Mouse (Mus musculus) CH12.LX (cell line): ENCODE measurements around the gene Add2. TPM values are rescaled to one million over a fixed set of nuclear protein-coding genes. Genes with fewer than 3 reads are reported as not detected.

ENCODE experiments used
- DNase-seq: peaks from one replicate; pipeline ENCODE4 v3.0.0-alpha.2; 2013; ENCODE audit errors: extremely low read depth
- H3K27ac ChIP-seq: 2 replicates; pipeline ENCODE4 v1.5.1; 2012; ENCODE audit warnings: low read depth, mild to moderate bottlenecking, control low read depth, moderate library complexity; ENCODE audit not compliant: insufficient read depth
- H3K27me3 ChIP-seq: replicated peaks from 2 replicates; pipeline ENCODE3; 2012; ENCODE audit warnings: inconsistent platforms
- H3K36me3 ChIP-seq, 2 experiments: replicated peaks in 1 of 2; 2 replicates each; pipeline versions ENCODE3 to v1.6.1; 2012; ENCODE audit warnings: inconsistent platforms in 1 of 2, low read length in 1 of 2, mild to moderate bottlenecking in 1 of 2, mixed read lengths in 1 of 2, moderate library complexity in 1 of 2; ENCODE audit not compliant: control insufficient read depth in 1 of 2, insufficient read depth in 1 of 2
- H3K4me1 ChIP-seq, 2 experiments: 2 replicates each; pipeline ENCODE4 v1.6.1; 2012; ENCODE audit warnings: inconsistent platforms in 1 of 2, moderate library complexity in 1 of 2; ENCODE audit not compliant: insufficient read depth in 2 of 2, control insufficient read depth in 1 of 2
- H3K4me2 ChIP-seq: 2 replicates; pipeline ENCODE4 v1.6.1; 2012; ENCODE audit warnings: low read depth, mild to moderate bottlenecking, control low read depth; ENCODE audit not compliant: poor library complexity, insufficient read depth, severe bottlenecking
- H3K4me3 ChIP-seq, 3 experiments: fragments of 150-350 bp in 1 of 3; sonication (generic) in 1 of 3; replicated peaks in 1 of 3; 2 replicates each; pipeline versions ENCODE3 to v1.5.1; 2011 to 2012; ENCODE audit warnings: low read depth in 2 of 3, low read length in 2 of 3, mild to moderate bottlenecking in 2 of 3, moderate library complexity in 2 of 3, control low read depth in 1 of 3, improper control_type of control experiment in 1 of 3, inconsistent platforms in 1 of 3, mixed read lengths in 1 of 3; ENCODE audit not compliant: poor library complexity in 1 of 3
- H3K79me2 ChIP-seq: replicated peaks from 2 replicates; pipeline ENCODE4 v1.6.1; 2012; ENCODE audit warnings: mild to moderate bottlenecking, moderate library complexity; ENCODE audit not compliant: control insufficient read depth, poor library complexity, insufficient read depth, severe bottlenecking; ENCODE audit errors: extremely low read depth
- H3K9ac ChIP-seq: 2 replicates; pipeline ENCODE4 v1.6.1; 2012; ENCODE audit warnings: low read depth, mild to moderate bottlenecking, control low read depth, moderate library complexity; ENCODE audit not compliant: insufficient read depth
- H3K9me3 ChIP-seq: replicated peaks from 2 replicates; pipeline ENCODE3; 2012; ENCODE audit warnings: low read length, inconsistent platforms, mixed read lengths
- BHLHE40 ChIP-seq: IDR thresholded peaks from 2 replicates; pipeline ENCODE4 v1.6.1; 2011; ENCODE audit warnings: mild to moderate bottlenecking, low read depth, low read length, improper control_type of control experiment
- CHD1 ChIP-seq: IDR thresholded peaks from 2 replicates; pipeline ENCODE4 v1.6.1; 2012; ENCODE audit warnings: low read depth, low read length, improper control_type of control experiment, inconsistent platforms
- CHD2 ChIP-seq: IDR thresholded peaks from 2 replicates; pipeline ENCODE4 v1.6.1; 2011; ENCODE audit warnings: low read length, improper control_type of control experiment
- ETS1 ChIP-seq: conservative IDR thresholded peaks from 2 replicates; pipeline ENCODE4 v1.6.1; 2012; ENCODE audit warnings: low read depth, mild to moderate bottlenecking, inconsistent platforms, low read length, improper control_type of control experiment, moderate library complexity
- HCFC1 ChIP-seq: IDR thresholded peaks from 2 replicates; pipeline ENCODE4 v1.6.1; 2012; ENCODE audit warnings: low read depth, mild to moderate bottlenecking, inconsistent platforms, low read length, improper control_type of control experiment
- IRF4 ChIP-seq: IDR thresholded peaks from 2 replicates; pipeline ENCODE4 v1.6.1; 2014; ENCODE audit warnings: low read depth, mild to moderate bottlenecking, inconsistent platforms, low read length, improper control_type of control experiment
- JUN ChIP-seq: IDR thresholded peaks from 2 replicates; pipeline ENCODE4 v1.6.1; 2011; ENCODE audit warnings: low read depth, mild to moderate bottlenecking, low read length, improper control_type of control experiment, moderate library complexity; ENCODE audit not compliant: insufficient read depth
- JUND ChIP-seq: conservative IDR thresholded peaks from 2 replicates; pipeline ENCODE4 v1.6.1; 2011; ENCODE audit warnings: low read depth, low read length, improper control_type of control experiment
- MAZ ChIP-seq: IDR thresholded peaks from 2 replicates; pipeline ENCODE4 v1.6.1; 2012; ENCODE audit warnings: low read depth, mild to moderate bottlenecking, inconsistent platforms, low read length, improper control_type of control experiment, moderate library complexity
- MXI1 ChIP-seq: IDR thresholded peaks from 2 replicates; pipeline ENCODE4 v1.6.1; 2011; ENCODE audit warnings: mild to moderate bottlenecking, low read depth, low read length, improper control_type of control experiment
- MYC ChIP-seq: IDR thresholded peaks from 2 replicates; pipeline ENCODE4 v1.6.1; 2011; ENCODE audit warnings: low read depth, mild to moderate bottlenecking, improper control_type of control experiment, low read length
- POLR2A ChIP-seq: IDR thresholded peaks from 2 replicates; pipeline ENCODE4 v1.6.1; 2011; ENCODE audit warnings: low read depth, mild to moderate bottlenecking, improper control_type of control experiment, low read length
- RAD21 ChIP-seq: IDR thresholded peaks from 2 replicates; pipeline ENCODE4 v1.6.1; 2011; ENCODE audit warnings: low read depth, mild to moderate bottlenecking, low read length, improper control_type of control experiment, moderate library complexity
- RCOR1 ChIP-seq: conservative IDR thresholded peaks from 2 replicates; pipeline ENCODE4 v1.6.1; 2012; ENCODE audit warnings: low read depth, mild to moderate bottlenecking, inconsistent platforms, low read length, improper control_type of control experiment
- SIN3A ChIP-seq: IDR thresholded peaks from 2 replicates; pipeline ENCODE4 v1.6.1; 2012; ENCODE audit warnings: low read length, improper control_type of control experiment, inconsistent platforms
- TCF12 ChIP-seq: IDR thresholded peaks from 2 replicates; pipeline ENCODE4 v1.6.1; 2014; ENCODE audit warnings: low read depth, mild to moderate bottlenecking, inconsistent platforms, low read length, improper control_type of control experiment
- USF1 ChIP-seq: IDR thresholded peaks from 2 replicates; pipeline ENCODE4 v1.6.1; 2014; ENCODE audit warnings: low read depth, mild to moderate bottlenecking, inconsistent platforms, low read length, improper control_type of control experiment
- ZKSCAN1 ChIP-seq: IDR thresholded peaks from 2 replicates; pipeline ENCODE4 v1.6.1; 2012; ENCODE audit warnings: low read depth, inconsistent platforms, low read length, improper control_type of control experiment, borderline replicate concordance
- dilution Hi-C: fragments of 300-500 bp; cut with MboI; formaldehyde crosslinking; loops from 2 replicates; pipeline ENCODE4 v1.14.3; 2020; ENCODE audit warnings: low sequenced_read_pairs; ENCODE audit not compliant: extremely low pct_unique_long_range_greater_than_20kb, extremely low pct_ligation_motif_present
- in situ Hi-C: fragments of 300-500 bp; cut with MboI; formaldehyde crosslinking; loops from 3 replicates; pipeline ENCODE4 v1.14.3; 2019; ENCODE audit warnings: low sequenced_read_pairs, low pct_ligation_motif_present, low pct_unique_long_range_greater_than_20kb, mixed read lengths
- polyA plus RNA-seq: library from polyadenylated mRNA; unstranded; fragments of >175 nt; gene quantifications from 2 replicates; pipeline ENCODE4 v1.2.1, GENCODE M21; 2012; ENCODE audit warnings: low read depth; ENCODE audit not compliant: insufficient read length
- total RNA-seq, 2 experiments: library from RNA; depleted of rRNA; stranded (reverse); fragments of 300-350 nt in 1 of 2; fragments of >200 nt in 1 of 2; gene quantifications; 2 replicates each; pipeline ENCODE4 v1.2.3; 2012 to 2014

Add2 gene
- total and polyA plus RNA-seq, 3 experiments: 0.11 TPM; not detected in 2

DNA sequence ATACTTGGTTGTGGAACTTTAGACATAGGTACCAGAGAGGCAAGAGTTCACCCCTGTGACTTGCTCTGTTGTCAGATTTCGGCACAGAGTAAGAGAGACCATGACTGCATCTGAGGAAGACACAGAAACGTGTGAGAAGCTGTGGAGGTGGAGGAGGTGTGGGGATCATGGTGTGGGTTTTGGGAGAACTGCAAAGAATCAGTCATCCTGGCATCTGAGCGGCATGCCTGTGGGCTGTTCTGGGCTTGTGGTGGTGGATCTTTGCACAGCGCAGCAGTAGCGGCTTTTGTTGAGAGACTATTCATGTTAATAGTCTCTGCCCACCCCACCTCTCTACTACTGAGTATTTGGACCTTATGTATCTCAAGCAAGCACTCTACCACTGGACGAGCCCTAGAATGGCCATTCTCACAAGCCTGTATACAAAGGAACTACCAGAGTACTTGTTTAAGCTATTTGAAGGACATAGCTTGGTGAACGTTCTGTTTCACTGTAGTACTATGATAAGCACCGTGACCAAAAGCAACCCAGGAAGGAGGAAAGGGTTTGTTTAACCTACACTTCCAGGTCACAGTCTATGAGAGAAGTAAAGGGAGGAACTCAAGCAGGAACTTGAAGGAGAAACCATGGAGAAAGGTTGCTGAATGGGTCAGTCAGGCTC is 1.7 kb upstream of the Add2 start:
- H3K9me3 ChIP-seq: no peaks in the 10 kb centered on the region
- H3K27me3 ChIP-seq: peaks cover 74% of the 10 kb centered on the region
- H3K9ac ChIP-seq: no peak overlapping the region
- H3K4me1 ChIP-seq: no peaks in the 10 kb centered on the region
- TF ChIP-seq HCFC1 (no peak), CHD1 (no peak), MXI1 (no peak), IRF4 (no peak), BHLHE40 (no peak), JUND (no peak), ZKSCAN1 (no peak), RAD21 (no peak), USF1 (no peak), SIN3A (no peak), JUN (no peak), TCF12 (no peak)
- DNase-seq: no peak
- H3K4me2 ChIP-seq: no peak overlapping the region
- in situ Hi-C loops: no loop called here
- H3K4me3 ChIP-seq: no peak overlapping the region
- H3K79me2 ChIP-seq: no peaks in the 10 kb centered on the region
- dilution Hi-C loops: no loop called here
- no peaks in the 10 kb centered on the region for H3K36me3 ChIP-seq
- H3K27ac ChIP-seq: no peak overlapping the region

- H3K4me2 ChIP-seq: no peak overlapping the region
- in situ Hi-C loops: no loop called here
Observed at GRCm38 (mm10) chr6:86028150-86028549, 331 bp upstream of the Add2 start.

More at GRCm38 (mm10) chr6:86028150-86028549, 331 bp upstream of the Add2 start:
- Histone ChIP-seq H3K9me3 (no peaks in the 10 kb centered on the region), H3K4me1 (no peaks in the 10 kb centered on the region), H3K27me3 (peaks cover 69% of the 10 kb centered on the region), H3K36me3 (no peaks in the 10 kb centered on the region), H3K79me2 (no peaks in the 10 kb centered on the region), H3K9ac (no peak overlapping the region), H3K4me3 (no peak overlapping the region), H3K27ac (no peak overlapping the region)
- DNase-seq: no peak
- no peak for TF ChIP-seq CHD2
- TF ChIP-seq ETS1: no peak
- TF ChIP-seq RCOR1: no peak
- no peak for TF ChIP-seq ZKSCAN1
- TF ChIP-seq USF1: no peak
- TF ChIP-seq POLR2A: no peak
- TF ChIP-seq MAZ: no peak
- no peak for TF ChIP-seq SIN3A
- no peak for TF ChIP-seq MYC
- dilution Hi-C loops: no loop called here
